Mouse (Mus musculus) MEL (cell line): ENCODE measurements around the gene Cntnap1. TPM values are rescaled to one million over a fixed set of nuclear protein-coding genes. Genes with fewer than 3 reads are reported as not detected.

Experiments
- DNase-seq: peaks from one replicate; pipeline ENCODE4 v3.0.0; 2011; ENCODE audit warnings: low read depth, low spot score
- H3K27ac ChIP-seq: 2 replicates; pipeline ENCODE4 v1.5.1; 2012; ENCODE audit warnings: low read depth, mild to moderate bottlenecking, control low read depth, low read length, moderate library complexity; ENCODE audit not compliant: control insufficient read depth
- H3K27me3 ChIP-seq, 2 experiments: fragments of 150-350 bp in 1 of 2; sonication (generic) in 1 of 2; 2 replicates each; pipeline ENCODE4 v1.6.1; 2012; ENCODE audit warnings: low read length in 2 of 2, mild to moderate bottlenecking in 2 of 2, improper control_type of control experiment in 1 of 2, moderate library complexity in 1 of 2; ENCODE audit not compliant: insufficient read depth in 2 of 2, control insufficient read depth in 1 of 2
- H3K36me3 ChIP-seq, 2 experiments: 2 replicates each; pipeline ENCODE4 v1.6.1; 2012 to 2014; ENCODE audit warnings: low read length in 2 of 2, improper control_type of control experiment in 1 of 2, inconsistent platforms in 1 of 2, mild to moderate bottlenecking in 1 of 2; ENCODE audit not compliant: insufficient read depth in 2 of 2, control insufficient read depth in 1 of 2
- H3K4me1 ChIP-seq, 2 experiments: fragments of 150-350 bp in 1 of 2; sonication (generic) in 1 of 2; 2 replicates each; pipeline ENCODE4 v1.6.1; 2012; ENCODE audit warnings: low read length in 2 of 2, improper control_type of control experiment in 1 of 2, mild to moderate bottlenecking in 1 of 2; ENCODE audit not compliant: insufficient read depth in 2 of 2, control insufficient read depth in 1 of 2
- H3K4me3 ChIP-seq, 2 experiments: fragments of 150-350 bp in 1 of 2; sonication (generic) in 1 of 2; 2 replicates each; pipeline ENCODE4 v1.5.1; 2012; ENCODE audit warnings: low read depth in 2 of 2, low read length in 2 of 2, mild to moderate bottlenecking in 2 of 2, moderate library complexity in 2 of 2, control low read depth in 1 of 2, improper control_type of control experiment in 1 of 2; ENCODE audit not compliant: control insufficient read depth in 1 of 2, insufficient read depth in 1 of 2
- H3K79me2 ChIP-seq: 2 replicates; pipeline ENCODE4 v1.6.1; 2012; ENCODE audit warnings: mild to moderate bottlenecking, low read length, moderate library complexity; ENCODE audit not compliant: control insufficient read depth, poor library complexity, insufficient read depth
- H3K9ac ChIP-seq: 2 replicates; pipeline ENCODE4 v1.6.1; 2012; ENCODE audit warnings: low read depth, mild to moderate bottlenecking, control low read depth, low read length, moderate library complexity; ENCODE audit not compliant: control insufficient read depth, poor library complexity, severe bottlenecking
- H3K9me3 ChIP-seq: fragments of 150-350 bp; sonication (generic); replicated peaks from 2 replicates; pipeline ENCODE4 v1.6.1; 2012; ENCODE audit warnings: mild to moderate bottlenecking, low read length, improper control_type of control experiment, moderate library complexity; ENCODE audit not compliant: insufficient read depth
- CTCF ChIP-seq, 3 experiments: IDR thresholded peaks in 2 of 3; conservative IDR thresholded peaks in 1 of 3; 2 replicates each; pipeline ENCODE4 v1.5.1; 2011 to 2012; ENCODE audit warnings: low read length in 3 of 3, low read depth in 2 of 3, mild to moderate bottlenecking in 2 of 3, improper control_type of control experiment in 1 of 3, inconsistent platforms in 1 of 3, mixed read lengths in 1 of 3, moderate library complexity in 1 of 3; ENCODE audit not compliant: control insufficient read depth in 1 of 3, insufficient read depth in 1 of 3, poor library complexity in 1 of 3, severe bottlenecking in 1 of 3
- ETS1 ChIP-seq: IDR thresholded peaks from 2 replicates; pipeline ENCODE4 v1.6.1; 2012; ENCODE audit warnings: low read depth, mild to moderate bottlenecking, inconsistent platforms, low read length, improper control_type of control experiment, moderate library complexity
- GABPA ChIP-seq: IDR thresholded peaks from 2 replicates; pipeline ENCODE4 v1.6.1; 2012; ENCODE audit warnings: low read depth, mild to moderate bottlenecking, inconsistent platforms, low read length, improper control_type of control experiment, moderate library complexity
- KAT2A ChIP-seq: conservative IDR thresholded peaks from 2 replicates; pipeline ENCODE4 v1.6.1; 2012; ENCODE audit warnings: low read depth, low read length, improper control_type of control experiment, inconsistent platforms
- MAFK ChIP-seq: IDR thresholded peaks from 2 replicates; pipeline ENCODE4 v1.6.1; 2011; ENCODE audit warnings: low read depth, mild to moderate bottlenecking, low read length, improper control_type of control experiment, borderline replicate concordance
- MAX ChIP-seq: IDR thresholded peaks from 2 replicates; pipeline ENCODE4 v1.6.1; 2011; ENCODE audit warnings: low read length, improper control_type of control experiment
- MEF2A ChIP-seq: IDR thresholded peaks from 2 replicates; pipeline ENCODE4 v1.6.1; 2014; ENCODE audit warnings: low read depth, mild to moderate bottlenecking, inconsistent platforms, low read length, improper control_type of control experiment; ENCODE audit not compliant: poor library complexity, insufficient replicate concordance, severe bottlenecking; ENCODE audit errors: extremely low read depth
- MYB ChIP-seq: IDR thresholded peaks from 2 replicates; pipeline ENCODE4 v1.6.1; 2011; ENCODE audit warnings: mild to moderate bottlenecking, low read depth, low read length, improper control_type of control experiment
- MYC ChIP-seq: IDR thresholded peaks from 2 replicates; pipeline ENCODE4 v1.6.1; 2011; ENCODE audit warnings: low read depth, mild to moderate bottlenecking, low read length, improper control_type of control experiment, moderate library complexity
- POLR2AphosphoS5 ChIP-seq: IDR thresholded peaks from 2 replicates; pipeline ENCODE4 v1.6.1; 2012; ENCODE audit warnings: low read depth, borderline replicate concordance, mild to moderate bottlenecking, inconsistent platforms, low read length, moderate library complexity, mixed read lengths
- SMC3 ChIP-seq: IDR thresholded peaks from 2 replicates; pipeline ENCODE4 v1.6.1; 2011; ENCODE audit warnings: low read depth, low read length, improper control_type of control experiment
- USF2 ChIP-seq, 2 experiments: IDR thresholded peaks; 2 replicates each; pipeline ENCODE4 v1.6.1; 2011 to 2012; ENCODE audit warnings: improper control_type of control experiment in 2 of 2, low read length in 2 of 2, borderline replicate concordance in 1 of 2, inconsistent platforms in 1 of 2, low read depth in 1 of 2, mild to moderate bottlenecking in 1 of 2; ENCODE audit not compliant: insufficient read depth in 1 of 2
- ZKSCAN1 ChIP-seq: IDR thresholded peaks from 2 replicates; pipeline ENCODE4 v1.6.1; 2012; ENCODE audit warnings: low read depth, mild to moderate bottlenecking, inconsistent platforms, low read length, improper control_type of control experiment, moderate library complexity
- ZNF384 ChIP-seq: IDR thresholded peaks from 2 replicates; pipeline ENCODE4 v1.6.1; 2012; ENCODE audit warnings: low read depth, mild to moderate bottlenecking, inconsistent platforms, low read length, improper control_type of control experiment
- polyA plus RNA-seq, 2 experiments: library from polyadenylated mRNA; stranded (reverse) in 1 of 2; unstranded in 1 of 2; fragments of >175 nt in 1 of 2; fragments of >200 nt in 1 of 2; gene quantifications; 2 replicates each; pipeline versions ENCODE4 v1.2.1 to v1.2.4; 2012; ENCODE audit warnings: low replicate concordance in 2 of 2, low read depth in 1 of 2; ENCODE audit not compliant: insufficient read length in 2 of 2, insufficient read depth in 1 of 2, missing spikeins in 1 of 2
- total RNA-seq: library from RNA; depleted of rRNA; stranded (reverse); fragments of 300-350 nt; gene quantifications from 2 replicates; pipeline ENCODE4 v1.2.3, GENCODE M21; 2012

Cntnap1 gene
- total and polyA plus RNA-seq, 3 experiments: 0.01 TPM; not detected in 2

DNA sequence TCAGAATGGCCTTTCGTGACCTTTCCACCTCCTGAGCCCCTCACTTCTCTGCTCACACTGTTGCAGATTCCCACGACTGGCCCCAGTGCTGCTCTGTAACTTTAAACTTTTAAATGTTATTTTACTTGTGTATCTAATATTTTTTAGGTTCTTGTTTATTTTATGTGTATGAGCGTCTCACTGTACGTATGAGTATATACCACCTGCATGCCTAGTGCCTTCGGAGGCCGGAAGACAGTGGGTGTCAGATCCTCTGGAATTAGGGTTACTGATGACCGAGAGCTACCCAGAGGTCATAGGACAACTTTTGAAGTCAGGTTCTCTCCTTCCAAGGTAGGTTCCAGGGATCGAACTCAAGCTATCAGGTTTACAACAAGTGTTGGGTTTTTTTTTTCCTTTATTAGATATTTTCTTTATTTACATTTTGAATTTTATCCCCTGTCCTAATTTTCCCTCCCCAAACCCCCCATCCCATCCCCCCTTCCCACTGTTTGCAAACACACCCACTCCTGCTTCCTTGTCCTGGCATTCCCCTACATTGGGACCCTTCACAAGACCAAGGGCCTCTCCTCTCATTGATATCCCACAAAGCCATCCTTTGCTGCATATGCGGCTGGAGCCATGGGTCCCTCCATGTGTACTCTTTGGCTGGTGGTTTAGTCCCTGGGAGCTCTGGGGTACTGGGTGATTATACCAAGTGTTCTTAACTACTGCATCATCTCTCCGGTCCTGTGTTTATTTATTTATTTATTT is 27.9 kb upstream of the Cntnap1 start:
- H3K9me3 ChIP-seq: no peaks in the 10 kb centered on the region
- no peaks in the 10 kb centered on the region for H3K36me3 ChIP-seq
- H3K4me1 ChIP-seq: peaks cover 0 to 19% of the 10 kb centered on the region in 2 experiments; a peak in 1 of 4 replicates
- no peak overlapping the region for H3K27ac ChIP-seq
- H3K9ac ChIP-seq: no peak overlapping the region
- H3K27me3 ChIP-seq: peaks cover 0 to 6% of the 10 kb centered on the region in 2 experiments; a peak in 3 of 4 replicates
- DNase-seq: no peak
- no peak for TF ChIP-seq MAX
- TF ChIP-seq ETS1: no peak
- no peak for TF ChIP-seq MYB
- no peak for TF ChIP-seq USF2 (IDR thresholded peaks at IDR 0.05; ENCODE audit: borderline replicate concordance in 1 of 2, insufficient read depth in 1 of 2, low read depth in 1 of 2, low read length in 2 of 2)
- no peak for TF ChIP-seq GABPA
- no peak for TF ChIP-seq KAT2A
- H3K4me3 ChIP-seq: no peak overlapping the region
- H3K79me2 ChIP-seq: no peaks in the 10 kb centered on the region

DNA sequence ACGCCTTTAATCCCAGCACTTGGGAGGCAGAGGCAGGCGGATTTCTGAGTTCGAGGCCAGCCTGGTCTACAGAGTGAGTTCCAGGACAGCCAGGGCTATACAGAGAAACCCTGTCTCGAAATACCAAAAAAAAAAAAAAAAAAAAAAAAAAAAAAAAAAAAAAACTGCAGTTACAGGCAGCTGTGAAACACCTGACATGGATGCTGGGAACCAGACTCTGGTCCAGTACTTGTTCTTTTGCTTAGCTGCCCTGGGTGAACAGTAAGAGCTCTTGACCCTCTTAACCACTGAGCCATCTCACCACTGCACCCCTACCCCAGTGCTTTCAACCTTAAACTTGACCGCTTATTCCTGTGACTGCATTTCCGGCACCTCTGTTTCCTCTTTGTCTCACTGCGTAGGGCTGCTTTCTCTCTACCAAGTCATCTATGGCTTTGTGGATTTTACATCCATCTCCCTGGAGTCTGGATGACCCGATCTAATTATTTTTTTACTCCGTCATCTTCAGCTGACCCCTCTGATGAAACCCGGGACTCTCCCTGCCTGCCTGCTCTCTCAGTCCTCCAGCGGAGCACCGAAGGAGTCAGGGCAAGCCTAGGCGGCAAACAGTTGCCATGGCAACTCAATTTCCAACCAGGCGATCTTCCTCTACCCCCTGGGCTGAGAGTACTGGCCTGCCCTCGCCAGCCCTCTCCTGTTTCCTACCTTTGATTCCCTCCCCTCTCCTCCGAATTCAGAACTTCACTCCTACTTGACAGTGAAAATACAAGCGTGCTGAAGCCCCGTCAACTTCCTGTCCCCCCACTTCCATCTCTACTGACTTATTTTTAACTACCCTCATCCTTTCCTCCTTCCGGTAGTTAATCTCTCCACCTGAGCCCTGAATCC is 26.7 kb upstream of the Cntnap1 start:
- H3K36me3 ChIP-seq: no peaks in the 10 kb centered on the region
- peak; percentile 52 for DNase-seq
- H3K4me3 ChIP-seq: peak overlapping the region in 1 of 2 experiments; percentile 1; a peak in 2 of 4 replicates
- peaks cover 0 to 6% of the 10 kb centered on the region in 2 experiments; a peak in 3 of 4 replicates for H3K27me3 ChIP-seq
- TF ChIP-seq ZNF384 (peak; percentile 56), MYC (no peak), CTCF (IDR thresholded peaks at IDR 0.05 in 2 of 3, conservative IDR thresholded peaks at IDR 0.05 in 1 of 3; ENCODE audit: control insufficient read depth in 1 of 3, insufficient read depth in 1 of 3, low read depth in 2 of 3, low read length in 3 of 3, poor library complexity in 1 of 3, severe bottlenecking in 1 of 3) (no peak), POLR2AphosphoS5 (no peak), SMC3 (no peak), MAFK (no peak), MEF2A (no peak), ZKSCAN1 (no peak)
- no peaks in the 10 kb centered on the region for H3K9me3 ChIP-seq
- peak overlapping the region; percentile 7; the same call in 1 of the 2 replicates for H3K9ac ChIP-seq
- no peak overlapping the region for H3K27ac ChIP-seq
- H3K4me1 ChIP-seq: peaks cover 0 to 16% of the 10 kb centered on the region in 2 experiments; a peak in 1 of 4 replicates
- no peaks in the 10 kb centered on the region for H3K79me2 ChIP-seq
